Mouse (Mus musculus) activated CD4-positive, CD25-positive, alpha-beta regulatory T cell, adult 4 months (primary cell): Measurements from ENCODE around the gene Ccdc153. TPM values are rescaled to one million over a fixed set of nuclear protein-coding genes. Genes with fewer than 3 reads are reported as not detected.

Source experiments
- ATAC-seq: one replicate; pipeline ENCODE4 v1.8.0; 2017
- polyA plus RNA-seq, 2 experiments: library from polyadenylated mRNA; unstranded; fragments of 100-300 nt; shearing (Covaris generic); gene quantifications; one replicate each; pipeline ENCODE4 v1.2.1; 2017

The Ccdc153 gene
- polyA plus RNA-seq, 2 experiments from 2014 or later = not detected

- no peak for ATAC-seq
Measured at GRCm38 (mm10) chr9:44287401-44288075, 47.1 kb downstream of the Ccdc153 start.

- peak; percentile 23 for ATAC-seq
Measured at GRCm38 (mm10) chr9:44288076-44288958, 47.8 kb downstream of the Ccdc153 start, which contains the start of gene Abcg4. Abcg4 (minus strand) TSS chr9:44288615.

GRCm38 (mm10) chr9:44288959-44289291 lies 48.4 kb downstream of the Ccdc153 start:
- ATAC-seq = no peak

- no peak for ATAC-seq
Measured at GRCm38 (mm10) chr9:44292490-44292889, 52.0 kb downstream of the Ccdc153 start.

Other genes with a start within 250 kb of the Ccdc153 start
- gene Thy1, start 197.3 kb upstream of the Ccdc153 start, polyA plus RNA-seq = 100 to 1,000 TPM; 218 to 257 TPM
- 1 to 10 TPM; 1.6 to 1.7 TPM for gene Usp2, start 173.7 kb upstream of the Ccdc153 start, polyA plus RNA-seq
- not detected for gene Mfrp, start 138.9 kb upstream of the Ccdc153 start, polyA plus RNA-seq
- gene C1qtnf5, start 133.4 kb upstream of the Ccdc153 start, polyA plus RNA-seq = not detected
- not detected for gene Gm49380, start 127.2 kb upstream of the Ccdc153 start, polyA plus RNA-seq
- 1 to 10 TPM; 3.2 to 7.9 TPM for gene Rnf26, start 127.2 kb upstream of the Ccdc153 start, polyA plus RNA-seq
- gene Mcam, start 106.2 kb upstream of the Ccdc153 start, polyA plus RNA-seq = under 1 TPM in 1 of 2 experiments, not detected in 1; 0.16 TPM
- 10 to 100 TPM; 22.8 to 25.0 TPM for gene Cbl, start 6.6 kb upstream of the Ccdc153 start, polyA plus RNA-seq
- under 1 TPM in 1 of 2 experiments, not detected in 1; 0.30 TPM for gene Pdzd3, start 10.8 kb downstream of the Ccdc153 start, polyA plus RNA-seq
- 1 to 10 TPM; 2.8 to 6.0 TPM for gene Nlrx1, start 27.9 kb downstream of the Ccdc153 start, polyA plus RNA-seq
- gene Abcg4, start 47.9 kb downstream of the Ccdc153 start, polyA plus RNA-seq = not detected
- gene Hinfp, start 65.0 kb downstream of the Ccdc153 start, polyA plus RNA-seq = 10 to 100 TPM; 18.1 to 21.7 TPM
- gene C2cd2l, start 79.6 kb downstream of the Ccdc153 start, polyA plus RNA-seq = 1 to 10 TPM; 4.3 to 5.3 TPM
- 10 to 100 TPM; 16.5 to 18.0 TPM for gene Dpagt1, start 85.3 kb downstream of the Ccdc153 start, polyA plus RNA-seq
- gene H2afx, start 94.0 kb downstream of the Ccdc153 start, polyA plus RNA-seq = 10 to 100 TPM; 29.0 to 36.5 TPM
- gene Hmbs, start 103.6 kb downstream of the Ccdc153 start, polyA plus RNA-seq = 10 to 100 TPM; 27.6 to 33.4 TPM
- gene Vps11, start 121.0 kb downstream of the Ccdc153 start, polyA plus RNA-seq = 10 to 100 TPM; 21.5 to 40.8 TPM
- gene Hyou1, start 138.8 kb downstream of the Ccdc153 start, polyA plus RNA-seq = 10 to 100 TPM; 15.7 to 20.3 TPM
- 10 to 100 TPM; 14.1 to 17.1 TPM for gene Slc37a4, start 156.2 kb downstream of the Ccdc153 start, polyA plus RNA-seq
- gene Rps25, start 166.5 kb downstream of the Ccdc153 start, polyA plus RNA-seq = 1,000 to 10,000 TPM; 3,659 to 4,118 TPM
- 100 to 1,000 TPM; 119 to 162 TPM for gene Trappc4, start 166.9 kb downstream of the Ccdc153 start, polyA plus RNA-seq
- gene Ccdc84, start 177.9 kb downstream of the Ccdc153 start, polyA plus RNA-seq = 10 to 100 TPM; 20.3 to 27.3 TPM
- under 1 TPM in 1 of 2 experiments, not detected in 1; 0.45 TPM for gene Foxr1, start 200.5 kb downstream of the Ccdc153 start, polyA plus RNA-seq
- gene Upk2, start 214.3 kb downstream of the Ccdc153 start, polyA plus RNA-seq = not detected
- gene Bcl9l, start 242.1 kb downstream of the Ccdc153 start, polyA plus RNA-seq = 10 to 100 TPM; 13.2 to 15.2 TPM